Mouse (Mus musculus) lung, postnatal 0 days (tissue): ENCODE data around the gene Ctsd. TPM values are rescaled to one million over a fixed set of nuclear protein-coding genes. Genes with fewer than 3 reads are reported as not detected.

Source experiments
- ATAC-seq: fragments of 200-750 bp; cut with Nextera tagmentation; 2 replicates; pipeline ENCODE4 v1.8.0; 2017; ENCODE audit warnings: moderate library complexity
- DNase-seq: peaks from one replicate; pipeline ENCODE4 v3.0.0-alpha.2; 2016; ENCODE audit warnings: low spot score
- H3K27ac ChIP-seq: fragments of 300-500 bp; sonication (generic); 2 replicates; pipeline ENCODE4 v1.5.1; 2014; ENCODE audit warnings: antibody characterized with exemption, mild to moderate bottlenecking, low read length, mixed read lengths
- H3K27me3 ChIP-seq: fragments of 300-500 bp; sonication (generic); replicated peaks from 2 replicates; pipeline ENCODE4 v1.6.1; 2014; ENCODE audit warnings: low read length, mixed read lengths; ENCODE audit not compliant: insufficient read depth
- H3K36me3 ChIP-seq: fragments of 300-500 bp; sonication (generic); 2 replicates; pipeline ENCODE4 v1.6.1; 2014; ENCODE audit warnings: low read length, mixed read lengths; ENCODE audit not compliant: insufficient read depth
- H3K4me1 ChIP-seq: fragments of 300-500 bp; sonication (generic); 2 replicates; pipeline ENCODE4 v1.6.1; 2014; ENCODE audit warnings: antibody characterized with exemption, low read depth, low read length, mixed read lengths; ENCODE audit not compliant: insufficient read depth
- H3K4me2 ChIP-seq: fragments of 300-500 bp; sonication (generic); replicated peaks from 2 replicates; pipeline ENCODE4 v1.6.1; 2014; ENCODE audit warnings: low read depth, mild to moderate bottlenecking, low read length, moderate library complexity, mixed read lengths
- H3K4me3 ChIP-seq: fragments of 300-500 bp; sonication (generic); 2 replicates; pipeline ENCODE4 v1.5.1; 2014; ENCODE audit warnings: low read depth, low read length
- H3K9ac ChIP-seq: fragments of 300-500 bp; sonication (generic); replicated peaks from 2 replicates; pipeline ENCODE4 v1.6.1; 2014; ENCODE audit warnings: low read depth, mild to moderate bottlenecking
- H3K9me3 ChIP-seq: fragments of 300-500 bp; sonication (generic); 2 replicates; pipeline ENCODE4 v1.6.1; 2016; ENCODE audit warnings: low read length, mixed read lengths
- CTCF ChIP-seq: IDR thresholded peaks from 2 replicates; pipeline ENCODE4 v1.5.1; 2016; ENCODE audit warnings: antibody characterized with exemption, mild to moderate bottlenecking
- EP300 ChIP-seq: IDR thresholded peaks from 2 replicates; pipeline ENCODE4 v1.6.1; 2016; ENCODE audit warnings: antibody characterized with exemption, mild to moderate bottlenecking, control low read depth
- WGBS: fragments of 180-500 bp; shearing (Covaris S2); extraction: QIAGEN DNeasy Blood & Tissue Kit; methylation state at CpG from one replicate; pipeline ENCODE4 v1.1.7; 2014; 5-methylcytosine and 5-hydroxymethylcytosine counted together
- polyA plus RNA-seq: library from polyadenylated mRNA; unstranded; fragments of >200 nt; fragmentation: Nextera tagmentation; extraction: Ambion mirVana; gene quantifications from 2 replicates; pipeline ENCODE4 v1.2.1, GENCODE M21; 2015

The Ctsd gene
- polyA plus RNA-seq, 1 experiment from 2014 or later, result 481 TPM

- no peaks in the 10 kb centered on the region for H3K9me3 ChIP-seq
- H3K27ac ChIP-seq, result peak overlapping the region; percentile 69
- no peak for TF ChIP-seq EP300
- no peak for TF ChIP-seq CTCF
- no peak overlapping the region for H3K4me2 ChIP-seq
- H3K9ac ChIP-seq, result no peak overlapping the region
- peak; percentile 75 for ATAC-seq
- no peak overlapping the region for H3K4me3 ChIP-seq
- no peaks in the 10 kb centered on the region for H3K27me3 ChIP-seq
- no peaks in the 10 kb centered on the region for H3K36me3 ChIP-seq
- peaks cover 20% of the 10 kb centered on the region for H3K4me1 ChIP-seq
- peak; percentile 65 for DNase-seq
- WGBS, result 18% methylated on average over 12 of the region's 12 CpGs
Observed at GRCm38 (mm10) chr7:142430160-142430678, 42.4 kb upstream of the Ctsd start.

DNA sequence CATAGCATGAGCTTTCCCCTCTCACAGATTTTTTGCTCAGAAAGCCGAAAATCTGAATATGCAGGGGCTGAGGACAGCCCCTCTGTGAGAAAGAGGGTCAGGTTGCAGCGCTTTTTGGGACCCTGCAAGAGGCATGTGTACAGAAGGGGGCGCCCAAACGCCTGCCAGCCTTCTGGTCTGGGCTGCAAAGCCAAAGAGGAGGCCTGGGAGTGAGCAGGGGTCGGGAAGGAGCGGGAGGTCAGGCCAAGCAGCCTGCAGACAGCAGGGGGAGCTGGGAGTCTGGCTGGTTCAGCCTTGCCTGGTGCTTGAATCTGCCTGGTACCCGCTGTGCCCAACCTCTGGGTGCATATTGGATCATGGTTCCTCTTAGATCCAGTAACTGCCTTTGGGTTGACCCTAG is 40.4 kb upstream of the Ctsd start:
- WGBS, result 15% methylated on average over 7 of the region's 7 CpGs
- Histone ChIP-seq H3K27ac (no peak overlapping the region), H3K36me3 (no peaks in the 10 kb centered on the region), H3K9me3 (no peaks in the 10 kb centered on the region), H3K4me3 (no peak overlapping the region), H3K4me1 (peaks cover 14% of the 10 kb centered on the region; the same call in 1 of the 2 replicates), H3K4me2 (no peak overlapping the region), H3K27me3 (no peaks in the 10 kb centered on the region), H3K9ac (no peak overlapping the region)
- DNase-seq (peak; percentile 58), ATAC-seq (no peak)
- no peak for TF ChIP-seq EP300
- peak; percentile 71 for TF ChIP-seq CTCF

DNA sequence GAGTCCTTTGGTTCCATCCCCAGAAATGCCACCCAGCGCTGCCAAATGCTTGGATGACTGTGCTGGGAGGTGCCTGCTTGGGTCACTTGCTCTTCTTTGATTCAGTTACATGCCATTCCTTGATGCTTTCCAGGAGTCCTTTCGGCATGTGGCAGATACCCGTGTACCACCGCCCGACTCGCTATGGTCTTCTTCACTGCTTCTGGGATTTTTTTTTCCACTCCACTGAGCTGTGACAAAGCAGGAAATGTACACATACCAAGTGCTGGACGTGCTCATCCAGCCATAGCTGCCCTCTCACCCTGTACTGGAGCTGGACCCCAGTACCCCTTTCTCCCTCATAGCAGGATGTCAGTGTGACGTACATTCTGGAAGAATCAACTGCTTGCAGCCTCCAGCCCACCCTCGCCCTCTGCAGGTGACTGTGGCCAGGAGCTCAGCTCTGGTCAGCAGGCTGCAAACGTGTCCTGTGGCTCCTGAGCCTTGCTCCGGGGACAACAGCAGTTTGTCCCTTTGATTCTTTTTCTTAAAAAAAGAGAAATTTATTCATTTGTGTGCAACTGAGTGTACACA is 37.9 kb upstream of the Ctsd start:
- Histone ChIP-seq H3K27me3 (no peaks in the 10 kb centered on the region), H3K36me3 (no peaks in the 10 kb centered on the region), H3K27ac (no peak overlapping the region), H3K4me1 (peaks cover 6% of the 10 kb centered on the region; the same call in 1 of the 2 replicates), H3K9me3 (no peaks in the 10 kb centered on the region), H3K4me2 (no peak overlapping the region), H3K4me3 (no peak overlapping the region), H3K9ac (no peak overlapping the region)
- ATAC-seq (no peak), DNase-seq (no peak)
- 66% methylated on average over 11 of the region's 11 CpGs for WGBS
- peak; percentile 68 for TF ChIP-seq CTCF
- no peak for TF ChIP-seq EP300

DNA sequence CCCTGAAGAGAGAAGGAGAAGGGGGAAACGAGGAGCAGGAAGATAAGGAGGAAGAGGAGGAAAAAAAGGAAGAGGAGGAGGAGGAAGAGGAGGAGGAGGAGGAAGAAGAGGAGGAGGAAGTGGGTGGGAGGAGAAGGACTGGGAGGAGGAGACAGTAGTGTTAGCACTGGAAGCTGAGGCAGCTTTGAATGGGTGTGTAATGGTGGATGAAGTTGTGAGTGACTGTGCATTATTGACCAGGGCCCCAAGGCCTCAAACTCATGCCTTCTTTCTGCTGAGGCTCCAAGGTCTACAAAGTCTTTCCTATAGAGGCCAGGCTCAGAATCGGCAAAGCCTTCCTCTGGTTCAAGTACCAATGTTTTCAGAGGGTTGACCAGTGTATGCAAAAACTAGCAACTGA is 34.0 kb upstream of the Ctsd start:
- Histone ChIP-seq H3K4me3 (no peak overlapping the region), H3K36me3 (no peaks in the 10 kb centered on the region), H3K4me1 (no peaks in the 10 kb centered on the region), H3K27me3 (no peaks in the 10 kb centered on the region), H3K9ac (no peak overlapping the region), H3K27ac (no peak overlapping the region), H3K4me2 (no peak overlapping the region), H3K9me3 (no peaks in the 10 kb centered on the region)
- TF ChIP-seq CTCF (no peak), EP300 (no peak)
- DNase-seq (no peak), ATAC-seq (no peak)
- WGBS, result 41% methylated on average over 2 of the region's 2 CpGs

DNA sequence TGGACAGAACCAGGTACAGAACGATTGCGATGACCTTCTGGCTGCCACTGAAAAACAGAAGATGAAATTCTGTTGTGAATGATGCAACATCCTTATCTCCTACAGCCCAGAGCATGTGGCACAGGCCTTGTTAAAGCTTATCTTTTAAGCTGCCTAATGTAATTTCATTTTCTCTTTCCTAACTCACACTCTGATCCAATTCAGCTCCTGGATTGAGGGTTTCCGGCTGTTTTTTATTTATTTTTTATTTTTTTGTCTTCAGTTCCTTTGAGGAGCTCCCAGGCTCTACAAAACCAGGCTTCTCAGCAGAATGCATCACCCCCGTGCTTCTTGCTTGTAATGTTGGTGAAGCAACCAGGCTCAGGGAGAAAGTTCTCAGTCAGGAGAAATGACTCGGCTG is 32.0 kb upstream of the Ctsd start:
- no peak overlapping the region for H3K9ac ChIP-seq
- ATAC-seq, result peak; percentile 26; the same call in 1 of the 2 replicates
- no peaks in the 10 kb centered on the region for H3K4me1 ChIP-seq
- no peaks in the 10 kb centered on the region for H3K36me3 ChIP-seq
- no peaks in the 10 kb centered on the region for H3K9me3 ChIP-seq
- WGBS, result 55% methylated on average over 5 of the region's 5 CpGs
- H3K4me2 ChIP-seq, result no peak overlapping the region
- TF ChIP-seq CTCF, result no peak
- no peak for TF ChIP-seq EP300
- peak; percentile 63 for DNase-seq
- no peak overlapping the region for H3K4me3 ChIP-seq
- no peak overlapping the region for H3K27ac ChIP-seq
- H3K27me3 ChIP-seq, result no peaks in the 10 kb centered on the region

- Histone ChIP-seq H3K4me1 (no peaks in the 10 kb centered on the region), H3K4me3 (no peak overlapping the region), H3K36me3 (no peaks in the 10 kb centered on the region), H3K4me2 (no peak overlapping the region), H3K9ac (no peak overlapping the region), H3K27me3 (no peaks in the 10 kb centered on the region), H3K27ac (no peak overlapping the region), H3K9me3 (no peaks in the 10 kb centered on the region)
- 88% methylated on average over 8 of the region's 8 CpGs for WGBS
- TF ChIP-seq CTCF (no peak), EP300 (no peak)
- no peak for DNase-seq
- no peak for ATAC-seq
Observed at GRCm38 (mm10) chr7:142418679-142419078, 30.8 kb upstream of the Ctsd start.

DNA sequence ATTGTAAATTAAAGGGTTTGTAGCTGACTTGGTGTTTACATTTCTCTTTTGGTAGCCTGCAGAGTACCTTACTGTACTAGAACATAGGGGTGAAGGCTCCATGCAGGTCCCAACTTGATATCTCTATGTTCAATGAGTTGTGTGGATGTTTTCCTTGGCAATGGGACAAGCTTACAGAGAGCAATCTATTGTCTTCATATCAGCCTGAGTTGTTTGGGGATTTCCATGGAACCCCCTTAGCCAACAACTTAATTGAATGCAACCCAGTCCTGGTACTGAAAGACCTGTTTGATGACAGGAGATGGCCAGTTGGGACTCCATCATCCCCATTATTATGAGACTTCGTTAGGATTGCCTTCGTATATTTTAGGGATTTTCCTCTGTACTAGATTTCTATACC is 30.2 kb upstream of the Ctsd start:
- no peaks in the 10 kb centered on the region for H3K36me3 ChIP-seq
- H3K9ac ChIP-seq, result no peak overlapping the region
- ATAC-seq (no peak), DNase-seq (no peak)
- H3K27me3 ChIP-seq, result no peaks in the 10 kb centered on the region
- no peak overlapping the region for H3K4me2 ChIP-seq
- WGBS, result 95% methylated on average over 2 of the region's 2 CpGs
- no peaks in the 10 kb centered on the region for H3K4me1 ChIP-seq
- no peak overlapping the region for H3K27ac ChIP-seq
- TF ChIP-seq CTCF (no peak), EP300 (no peak)
- H3K9me3 ChIP-seq, result no peaks in the 10 kb centered on the region
- H3K4me3 ChIP-seq, result no peak overlapping the region
